Mouse (Mus musculus) heart, postnatal 10 days (tissue): ENCODE measurements around the gene Kcna5. TPM values are rescaled to one million over a fixed set of nuclear protein-coding genes. Genes with fewer than 3 reads are reported as not detected.

Source experiments
- DNase-seq, 2 experiments: peaks; one replicate each; pipeline ENCODE4 v3.0.0; 2021
- intact Hi-C: fragments of 180-260 bp; cut with DNase I; formaldehyde crosslinking; loops from one replicate; pipeline ENCODE4 v1.15.1; 2025
- total RNA-seq, 2 experiments: library from RNA; stranded (reverse); gene quantifications; 2 replicates each; pipeline ENCODE4 v1.2.3; 2021

Kcna5 gene
- total RNA-seq, result 10 to 100 TPM; 14.3 to 21.5 TPM

- peak; percentile 68 to 74 for DNase-seq
- intact Hi-C loops, result loop anchor here (2.0 kb wide), 1 partner anchor 33 kb away; no protein-coding TSS in a partner anchor
These were observed at the start of gene Kcna5 for GRCm38 (mm10) chr6:126535208-126535910. TSS of gene Kcna5 (minus strand) at chr6:126535412.

GRCm38 (mm10) chr6:126583075-126583474, 47.9 kb upstream of the Kcna5 start:
- intact Hi-C loops, result no loop called here
- DNase-seq, result peak; percentile 10 to 42

GRCm38 (mm10) chr6:126581632-126582031, 46.4 kb upstream of the Kcna5 start:
- no peak for DNase-seq

GRCm38 (mm10) chr6:126580571-126580970, 45.4 kb upstream of the Kcna5 start:
- intact Hi-C loops, result no loop called here
- no peak for DNase-seq

More at GRCm38 (mm10) chr6:126581632-126582031, 46.4 kb upstream of the Kcna5 start:
- intact Hi-C loops, result no loop called here

GRCm38 (mm10) chr6:126577415-126577814, 42.2 kb upstream of the Kcna5 start:
- intact Hi-C loops, result no loop called here

GRCm38 (mm10) chr6:126576566-126576965, 41.4 kb upstream of the Kcna5 start:
- intact Hi-C loops, result no loop called here
- DNase-seq, result no peak

More at GRCm38 (mm10) chr6:126577415-126577814, 42.2 kb upstream of the Kcna5 start:
- no peak for DNase-seq

GRCm38 (mm10) chr6:126574778-126575177, 39.6 kb upstream of the Kcna5 start:
- intact Hi-C loops, result no loop called here
- no peak for DNase-seq

GRCm38 (mm10) chr6:126573021-126573420, 37.8 kb upstream of the Kcna5 start:
- intact Hi-C loops, result no loop called here
- DNase-seq, result no peak

GRCm38 (mm10) chr6:126569809-126570208, 34.6 kb upstream of the Kcna5 start:
- no peak for DNase-seq
- intact Hi-C loops, result no loop called here

- intact Hi-C loops, result no loop called here
- DNase-seq, result no peak
These were observed 33.0 kb upstream of the Kcna5 start for GRCm38 (mm10) chr6:126568046-126568830.

- no peak for DNase-seq
- intact Hi-C loops, result no loop called here
These were observed 32.1 kb upstream of the Kcna5 start for GRCm38 (mm10) chr6:126567326-126567725.

GRCm38 (mm10) chr6:126564376-126564775, 29.2 kb upstream of the Kcna5 start:
- DNase-seq, result no peak
- intact Hi-C loops, result loop anchor here (1.0 kb wide), 1 partner anchor 138 kb away; no protein-coding TSS in a partner anchor

- DNase-seq, result peak; percentile 83 to 92
- intact Hi-C loops, result loop anchor here (1.0 kb wide), 1 partner anchor 138 kb away; no protein-coding TSS in a partner anchor
These were observed 28.7 kb upstream of the Kcna5 start for GRCm38 (mm10) chr6:126563898-126564297.

GRCm38 (mm10) chr6:126561702-126562101, 26.5 kb upstream of the Kcna5 start:
- DNase-seq, result no peak
- intact Hi-C loops, result no loop called here

- DNase-seq, result no peak
- intact Hi-C loops, result no loop called here
These were observed 25.5 kb upstream of the Kcna5 start for GRCm38 (mm10) chr6:126560696-126561095.

- peak; percentile 28 to 47 for DNase-seq
- intact Hi-C loops, result no loop called here
These were observed 24.8 kb upstream of the Kcna5 start for GRCm38 (mm10) chr6:126560036-126560435.

- DNase-seq, result no peak
- intact Hi-C loops, result no loop called here
These were observed 23.1 kb upstream of the Kcna5 start for GRCm38 (mm10) chr6:126558276-126558675.

GRCm38 (mm10) chr6:126553812-126554211, 18.6 kb upstream of the Kcna5 start:
- intact Hi-C loops, result loop anchor here (2.0 kb wide), 1 partner anchor 401 kb away; no protein-coding TSS in a partner anchor
- peak; percentile 54 to 61 for DNase-seq

GRCm38 (mm10) chr6:126551862-126552395, 16.7 kb upstream of the Kcna5 start:
- intact Hi-C loops, result loop anchor here (1.0 kb wide), 1 partner anchor 52 kb away; no protein-coding TSS in a partner anchor
- DNase-seq, result peak; percentile 51 to 66

- intact Hi-C loops, result no loop called here
- no peak for DNase-seq
These were observed 9.2 kb upstream of the Kcna5 start for GRCm38 (mm10) chr6:126544107-126545036.
